Mouse (Mus musculus) heart, adult 2 months (tissue): Measurements from ENCODE around the gene Mon2. TPM values are rescaled to one million over a fixed set of nuclear protein-coding genes. Genes with fewer than 3 reads are reported as not detected.

Source experiments
- DNase-seq, 2 experiments: peaks; one replicate each; pipeline ENCODE4 v3.0.0; 2021
- H3K27ac ChIP-seq: fragments of 200-600 bp; 2 replicates; pipeline ENCODE4 v1.8.1; 2022
- H3K27me3 ChIP-seq: fragments of 200-500 bp; 2 replicates; pipeline ENCODE4 v1.6.1; 2012; ENCODE audit warnings: mild to moderate bottlenecking, low read length, inconsistent platforms, mixed read lengths; ENCODE audit not compliant: control insufficient read depth, insufficient read depth
- H3K36me3 ChIP-seq: fragments of 200-500 bp; 2 replicates; pipeline ENCODE4 v1.6.1; 2012; ENCODE audit warnings: low read length, inconsistent platforms; ENCODE audit not compliant: control insufficient read depth, insufficient read depth
- H3K4me1 ChIP-seq: fragments of 200-500 bp; 2 replicates; pipeline ENCODE4 v1.6.1; 2011; ENCODE audit warnings: low read length; ENCODE audit not compliant: control insufficient read depth, insufficient read depth
- H3K4me3 ChIP-seq: fragments of 200-600 bp; 2 replicates; pipeline ENCODE4 v1.8.1; 2022
- H3K79me2 ChIP-seq: fragments of 200-500 bp; replicated peaks from 2 replicates; pipeline ENCODE4 v1.6.1; 2012; ENCODE audit warnings: mild to moderate bottlenecking, inconsistent platforms, low read length, moderate library complexity, mixed read lengths; ENCODE audit not compliant: control insufficient read depth, insufficient read depth
- H3K9ac ChIP-seq: fragments of 200-500 bp; 2 replicates; pipeline ENCODE4 v1.6.1; 2012; ENCODE audit warnings: low read depth, mild to moderate bottlenecking, control low read depth, inconsistent platforms, low read length, mixed read lengths
- CTCF ChIP-seq: fragments of 200-600 bp; IDR thresholded peaks from 2 replicates; pipeline ENCODE4 v1.8.1; 2022; ENCODE audit warnings: antibody characterized with exemption, mild to moderate bottlenecking, moderate library complexity
- EP300 ChIP-seq: fragments of 200-500 bp; IDR thresholded peaks from 2 replicates; pipeline ENCODE4 v1.6.1; 2011; ENCODE audit warnings: low read depth, low read length, control low read depth; ENCODE audit not compliant: insufficient read depth
- POLR2A ChIP-seq: fragments of 200-500 bp; IDR thresholded peaks from 2 replicates; pipeline ENCODE4 v1.6.1; 2011; ENCODE audit warnings: mild to moderate bottlenecking, low read depth, low read length, control low read depth; ENCODE audit not compliant: insufficient read depth
- WGBS: fragments of 180-500 bp; shearing (Covaris S2); methylation state at CpG from one replicate; pipeline ENCODE4 v1.1.7; 2018; 5-methylcytosine and 5-hydroxymethylcytosine counted together
- intact Hi-C: fragments of 180-260 bp; cut with DNase I; formaldehyde crosslinking; loops from one replicate; pipeline ENCODE4 v1.15.1; 2025
- microRNA-seq, 2 experiments: library from miRNA; unstranded; fragments of <30 nt; microRNA quantifications; one replicate each; pipeline ENCODE4 v1.2.0; 2021
- polyA plus RNA-seq: library from polyadenylated mRNA; depleted of rRNA; stranded (reverse); fragments of >200 nt; gene quantifications from 2 replicates; pipeline ENCODE4 v1.2.3, GENCODE M21; 2012; rRNA removed
- total RNA-seq, 2 experiments: library from RNA; stranded (reverse); gene quantifications; 2 replicates each; pipeline ENCODE4 v1.2.3; 2021

The Mon2 gene
- total and polyA plus RNA-seq, 3 experiments, result 29.0 to 39.5 (median 35.7) TPM

DNA sequence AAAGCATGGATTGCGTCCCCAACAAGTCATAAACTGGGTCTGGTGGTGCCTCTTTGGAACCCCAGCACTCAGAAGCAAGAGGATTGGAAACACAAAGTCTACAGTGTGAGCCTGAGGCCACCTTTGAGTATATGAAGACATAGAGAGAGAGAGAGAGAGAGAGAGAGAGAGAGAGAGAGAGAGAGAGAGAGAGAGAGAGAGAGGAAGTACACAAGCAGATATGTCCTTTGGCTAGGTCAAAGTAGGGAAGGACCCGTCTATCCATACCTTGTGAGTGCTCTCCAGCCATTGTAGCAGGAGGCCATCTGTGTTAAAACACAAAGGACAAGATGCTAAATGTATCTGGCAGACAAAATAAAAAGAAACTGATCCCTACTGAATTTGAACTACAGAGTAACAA is 118.4 kb downstream of the Mon2 start:
- H3K27ac ChIP-seq, result no peak overlapping the region
- H3K79me2 ChIP-seq, result no peaks in the 10 kb centered on the region
- no peak for DNase-seq
- H3K9ac ChIP-seq, result no peak overlapping the region
- no peaks in the 10 kb centered on the region; the same call in 1 of the 2 replicates for H3K4me1 ChIP-seq
- no peaks in the 10 kb centered on the region for H3K36me3 ChIP-seq
- intact Hi-C loops, result no loop called here
- 85% methylated on average over 2 of the region's 2 CpGs for WGBS
- TF ChIP-seq CTCF, result no peak
- no peak overlapping the region for H3K4me3 ChIP-seq
- no peaks in the 10 kb centered on the region for H3K27me3 ChIP-seq

DNA sequence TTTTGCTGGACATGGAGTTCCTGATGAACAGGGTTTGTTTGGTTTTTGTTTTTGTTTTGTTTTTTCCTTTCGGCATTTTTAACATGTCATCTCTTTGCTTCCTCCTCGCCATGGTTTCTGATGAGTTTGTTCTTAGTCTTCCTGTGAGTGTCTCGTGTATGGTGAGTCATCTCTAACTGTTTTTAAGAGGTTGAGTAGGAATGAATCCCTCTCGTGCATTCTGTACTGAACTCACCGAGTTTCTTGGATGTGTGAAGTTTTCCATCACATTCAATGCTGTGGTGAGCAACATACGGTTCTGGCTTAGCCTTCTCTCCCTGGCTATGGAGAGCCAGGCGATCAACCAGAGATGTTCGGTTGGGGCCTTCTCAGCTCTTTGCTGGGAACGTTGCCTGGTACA is 122.7 kb downstream of the Mon2 start:
- intact Hi-C loops, result no loop called here
- Histone ChIP-seq H3K27me3 (no peaks in the 10 kb centered on the region), H3K36me3 (no peaks in the 10 kb centered on the region), H3K79me2 (no peaks in the 10 kb centered on the region), H3K9ac (no peak overlapping the region), H3K4me3 (no peak overlapping the region), H3K4me1 (no peaks in the 10 kb centered on the region), H3K27ac (no peak overlapping the region)
- TF ChIP-seq EP300 (no peak), POLR2A (no peak), CTCF (no peak)
- WGBS, result 76% methylated on average over 9 of the region's 9 CpGs
- no peak for DNase-seq

GRCm38 (mm10) chr10:122950966-122951365 is 125.3 kb downstream of the Mon2 start:
- 90% methylated on average over 6 of the region's 6 CpGs for WGBS
- TF ChIP-seq POLR2A (no peak), EP300 (no peak), CTCF (no peak)
- intact Hi-C loops, result no loop called here

GRCm38 (mm10) chr10:122944888-122945287 is 131.4 kb downstream of the Mon2 start:
- no peaks in the 10 kb centered on the region for H3K36me3 ChIP-seq
- no peak for DNase-seq
- no peak overlapping the region for H3K27ac ChIP-seq
- no peak overlapping the region for H3K4me3 ChIP-seq
- no peaks in the 10 kb centered on the region for H3K79me2 ChIP-seq
- H3K4me1 ChIP-seq, result peaks cover 2% of the 10 kb centered on the region
- no peaks in the 10 kb centered on the region for H3K27me3 ChIP-seq
- intact Hi-C loops, result loop anchor here (5.0 kb wide), 1 partner anchor 42 kb away; no protein-coding TSS in a partner anchor
- TF ChIP-seq CTCF (no peak), EP300 (no peak), POLR2A (no peak)
- no peak overlapping the region for H3K9ac ChIP-seq
- 79% methylated on average over 5 of the region's 5 CpGs for WGBS

More at GRCm38 (mm10) chr10:122950966-122951365, 125.3 kb downstream of the Mon2 start:
- Histone ChIP-seq H3K79me2 (no peaks in the 10 kb centered on the region), H3K27ac (no peak overlapping the region), H3K36me3 (no peaks in the 10 kb centered on the region), H3K4me1 (no peaks in the 10 kb centered on the region), H3K9ac (no peak overlapping the region), H3K27me3 (no peaks in the 10 kb centered on the region), H3K4me3 (no peak overlapping the region)
- DNase-seq, result no peak

- no peak for DNase-seq
- Histone ChIP-seq H3K4me3 (no peak overlapping the region), H3K27me3 (no peaks in the 10 kb centered on the region), H3K9ac (no peak overlapping the region), H3K36me3 (no peaks in the 10 kb centered on the region), H3K27ac (no peak overlapping the region), H3K4me1 (peaks cover 2% of the 10 kb centered on the region), H3K79me2 (no peaks in the 10 kb centered on the region)
- WGBS, result 62% methylated on average over 6 of the region's 6 CpGs
- TF ChIP-seq EP300 (no peak), CTCF (no peak), POLR2A (no peak)
- intact Hi-C loops, result loop anchor here (5.0 kb wide), 1 partner anchor 43 kb away; no protein-coding TSS in a partner anchor
These were observed 132.5 kb downstream of the Mon2 start for GRCm38 (mm10) chr10:122943824-122944223.

DNA sequence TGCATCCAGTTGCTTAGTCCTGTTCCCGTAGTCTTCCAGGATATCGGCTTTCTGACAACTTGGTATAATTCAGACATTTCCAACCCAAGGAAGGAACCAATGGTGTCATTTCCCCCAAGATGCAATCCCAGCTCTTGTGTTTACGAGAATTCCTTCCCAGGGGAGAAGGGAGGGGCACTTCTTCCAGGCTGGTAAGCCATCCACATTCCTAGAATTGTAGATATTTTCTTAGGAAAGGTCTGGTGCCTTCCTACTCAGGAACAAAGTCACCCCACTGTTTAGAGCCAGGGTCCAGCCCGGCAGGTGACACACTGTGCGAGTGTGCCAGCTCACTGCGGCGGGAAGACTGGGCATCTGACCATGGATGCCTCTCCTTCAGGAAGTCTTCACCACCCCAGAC is 133.5 kb downstream of the Mon2 start:
- intact Hi-C loops, result loop anchor here (5.0 kb wide), 1 partner anchor 45 kb away; no protein-coding TSS in a partner anchor
- DNase-seq, result no peak
- TF ChIP-seq POLR2A (no peak), CTCF (no peak), EP300 (no peak)
- H3K27me3 ChIP-seq, result no peaks in the 10 kb centered on the region
- H3K4me3 ChIP-seq, result no peak overlapping the region
- no peaks in the 10 kb centered on the region for H3K79me2 ChIP-seq
- peaks cover 2% of the 10 kb centered on the region for H3K4me1 ChIP-seq
- H3K27ac ChIP-seq, result no peak overlapping the region
- WGBS, result 63% methylated on average over 7 of the region's 7 CpGs
- H3K9ac ChIP-seq, result no peak overlapping the region
- no peaks in the 10 kb centered on the region for H3K36me3 ChIP-seq

Small RNAs within 50 kb of the gene (microRNA-seq; reads per million reads assigned to microRNA genes)
- gene Mirlet7i, result 136,447 to 141,599 reads per million in 2 experiments

Other genes with a start within 250 kb of the Mon2 start
- 100 to 1,000 TPM in 1 of 2 experiments, 10 to 100 TPM in 1; 86.4 to 103 TPM for gene Usp15, start 120.5 kb upstream of the Mon2 start, total RNA-seq
- 14.5 and 29.3 TPM in 2 replicates for gene Usp15, start 120.5 kb upstream of the Mon2 start, polyA plus RNA-seq
- under 1 TPM; 0.11 to 0.13 TPM for gene Fam19a2, start 187.5 kb upstream of the Mon2 start, total RNA-seq
- not detected in 2 replicates for gene Fam19a2, start 187.5 kb upstream of the Mon2 start, polyA plus RNA-seq